Mouse (Mus musculus): ENCODE measurements around the gene Kdm1a. TPM values are rescaled to one million over a fixed set of nuclear protein-coding genes. Genes with fewer than 3 reads are reported as not detected.
A peak's percentile ranks its signal among the peaks of the same experiment; 100 is the strongest.

Kdm1a gene
- total RNA-seq (2021) = 100 to 1,000 TPM; 129 to 136 TPM
- long read RNA-seq, transcript Kdm1a-202 (20 exons, 3,028 nt) = minor isoform, 32 of 87 reads
- long read RNA-seq, transcript Kdm1a-203 (19 exons, 3,008 nt) = major isoform, 37 of 87 reads
- long read RNA-seq, partial matches to known transcripts = 8 of 87 reads
- long read RNA-seq, other reads (novel, unspliced or antisense) = 8 of 87 reads

GRCm38 (mm10) chr4:136602568-136602967, at the start of gene Kdm1a:
Kdm1a (minus strand) TSS chr4:136602723.
- DNase-seq (ENCODE audit: low spot score in 2 of 2) = peak; percentile 98

- peak; percentile 60 to 67 for DNase-seq (ENCODE audit: low spot score in 2 of 2)
These were observed 49.5 kb upstream of the Kdm1a start for GRCm38 (mm10) chr4:136651882-136652527.

- DNase-seq (ENCODE audit: low spot score in 2 of 2) = peak; percentile 69 to 74
These were observed 48.9 kb upstream of the Kdm1a start for GRCm38 (mm10) chr4:136651357-136651811.

GRCm38 (mm10) chr4:136650261-136650660, 47.7 kb upstream of the Kdm1a start:
- DNase-seq (ENCODE audit: low spot score in 2 of 2) = no peak

GRCm38 (mm10) chr4:136649480-136650196, 47.1 kb upstream of the Kdm1a start:
- DNase-seq (ENCODE audit: low spot score in 2 of 2) = peak; percentile 49 to 68

GRCm38 (mm10) chr4:136648922-136649479, 46.5 kb upstream of the Kdm1a start:
- peak; percentile 94 to 95 for DNase-seq (ENCODE audit: low spot score in 2 of 2)

GRCm38 (mm10) chr4:136638890-136639289, 36.4 kb upstream of the Kdm1a start:
- DNase-seq (ENCODE audit: low spot score in 2 of 2) = no peak

- DNase-seq (ENCODE audit: low spot score in 2 of 2) = no peak
These were observed 35.8 kb upstream of the Kdm1a start for GRCm38 (mm10) chr4:136638230-136638750.

- peak; percentile 75 to 78 for DNase-seq (ENCODE audit: low spot score in 2 of 2)
These were observed 35.2 kb upstream of the Kdm1a start for GRCm38 (mm10) chr4:136637563-136638229.

- no peak for DNase-seq (ENCODE audit: low spot score in 2 of 2)
These were observed 34.5 kb upstream of the Kdm1a start for GRCm38 (mm10) chr4:136636983-136637562.

GRCm38 (mm10) chr4:136636511-136636910, 34.0 kb upstream of the Kdm1a start:
- no peak for DNase-seq (ENCODE audit: low spot score in 2 of 2)

GRCm38 (mm10) chr4:136635995-136636394, 33.5 kb upstream of the Kdm1a start:
- DNase-seq (ENCODE audit: low spot score in 2 of 2) = no peak

GRCm38 (mm10) chr4:136631237-136631994, 28.9 kb upstream of the Kdm1a start:
- DNase-seq (ENCODE audit: low spot score in 2 of 2) = peak; percentile 63 to 68

- DNase-seq (ENCODE audit: low spot score in 2 of 2) = no peak
These were observed 24.1 kb upstream of the Kdm1a start for GRCm38 (mm10) chr4:136626590-136626989.

- DNase-seq (ENCODE audit: low spot score in 2 of 2) = no peak
These were observed 19.9 kb upstream of the Kdm1a start, which contains the start of gene Lactbl1 for GRCm38 (mm10) chr4:136622388-136622787. Lactbl1 (plus strand) TSS chr4:136622621.

GRCm38 (mm10) chr4:136621956-136622355, 19.4 kb upstream of the Kdm1a start:
- no peak for DNase-seq (ENCODE audit: low spot score in 2 of 2)

GRCm38 (mm10) chr4:136621336-136621735, 18.8 kb upstream of the Kdm1a start:
- peak; percentile 46 to 56 for DNase-seq (ENCODE audit: low spot score in 2 of 2)

- DNase-seq (ENCODE audit: low spot score in 2 of 2) = no peak
These were observed 11.1 kb upstream of the Kdm1a start for GRCm38 (mm10) chr4:136613657-136614056.

GRCm38 (mm10) chr4:136610387-136610856, 7.9 kb upstream of the Kdm1a start, which contains the start of gene Tex46:
Tex46 (plus strand) TSS chr4:136610437.
- DNase-seq (ENCODE audit: low spot score in 2 of 2) = no peak
